Mouse (Mus musculus) embryo, embryonic 10 days (tissue): ENCODE measurements around the gene Sult2b1.

Source experiments
- DNase-seq: peaks from one replicate; pipeline ENCODE4 v3.0.0-alpha.2; 2015; ENCODE audit warnings: low spot score

The Sult2b1 gene

DNA sequence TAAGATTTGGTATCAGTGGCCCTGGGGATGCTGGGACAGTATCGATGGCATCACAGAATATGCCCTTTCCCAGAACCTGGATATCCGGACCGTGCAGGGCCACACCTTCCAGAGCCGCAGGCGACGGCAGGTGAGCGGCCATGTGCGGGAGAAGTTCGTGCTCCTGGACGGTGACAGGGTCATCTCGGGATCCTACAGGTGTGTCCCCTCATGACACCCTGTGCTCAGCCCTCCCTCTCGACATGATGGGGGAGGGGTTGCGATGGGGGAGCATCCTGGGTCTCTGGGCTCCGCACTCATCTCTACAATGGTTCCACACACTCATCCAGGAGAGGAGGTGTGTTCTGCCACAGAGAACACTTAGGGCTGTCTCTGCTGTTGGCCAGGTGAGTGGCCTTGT is 60.7 kb downstream of the Sult2b1 start:
- no peak for DNase-seq

GRCm38 (mm10) chr7:45723301-45723700 is 61.2 kb downstream of the Sult2b1 start:
- no peak for DNase-seq

- no peak for DNase-seq
Observed at GRCm38 (mm10) chr7:45722348-45722713, 62.1 kb downstream of the Sult2b1 start.

DNA sequence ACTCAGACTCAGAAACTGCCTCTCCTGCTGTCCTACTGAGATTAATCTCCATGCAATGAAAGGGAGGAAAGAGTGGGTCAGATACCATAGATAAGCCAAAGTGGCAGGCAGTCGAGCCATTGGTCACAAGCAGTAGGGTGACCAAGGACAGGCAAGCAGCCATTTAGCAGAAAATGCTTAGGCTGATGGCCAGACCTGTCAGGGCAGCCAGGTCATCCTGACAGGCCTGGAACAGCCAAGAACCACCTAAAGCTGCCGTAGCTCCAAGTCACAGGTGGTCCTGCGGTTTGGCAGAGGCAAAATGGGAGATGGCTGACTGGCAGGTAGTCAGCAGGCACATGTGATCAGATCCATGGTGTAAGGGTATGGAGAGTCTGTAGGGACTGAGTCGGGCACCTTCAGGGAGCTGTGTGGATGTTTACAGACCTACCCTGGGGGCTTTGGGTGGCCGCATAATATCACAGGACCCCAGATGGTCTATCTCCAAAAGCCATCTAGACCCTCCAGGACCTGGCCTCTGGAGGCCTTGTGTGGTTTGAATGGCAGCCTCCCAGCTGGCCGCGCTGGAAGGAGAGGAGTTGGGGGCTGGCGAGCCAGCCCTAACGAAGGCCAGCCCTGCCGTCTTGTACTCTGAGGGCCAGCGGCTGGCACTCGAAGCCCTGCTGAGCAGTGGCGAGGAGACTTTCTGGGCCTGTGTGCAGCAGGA is 62.7 kb downstream of the Sult2b1 start:
- DNase-seq, result no peak

DNA sequence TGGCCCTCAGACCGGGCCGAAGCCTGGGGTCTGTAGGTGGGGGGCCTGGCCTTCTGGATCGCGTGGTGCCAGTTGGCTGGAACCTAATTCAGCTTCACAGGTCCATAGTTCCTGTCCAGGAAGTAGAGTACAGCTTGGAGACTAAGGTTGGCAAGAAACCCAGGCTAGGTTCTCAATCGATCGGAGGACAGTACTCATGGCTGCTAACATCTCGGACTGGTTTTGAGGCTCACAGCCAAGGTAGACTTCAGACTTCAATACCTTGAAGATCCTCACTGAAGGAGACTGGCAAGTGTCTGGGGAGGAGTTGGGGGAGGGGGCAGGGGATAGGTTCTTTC is 63.3 kb downstream of the Sult2b1 start:
- DNase-seq, result no peak

GRCm38 (mm10) chr7:45720413-45721233 is 63.8 kb downstream of the Sult2b1 start, which contains the start of gene Fam83e:
Gene Fam83e, plus strand, starts transcription at chr7:45721212.
- no peak for DNase-seq

GRCm38 (mm10) chr7:45719738-45720412 is 64.6 kb downstream of the Sult2b1 start:
- no peak for DNase-seq

DNA sequence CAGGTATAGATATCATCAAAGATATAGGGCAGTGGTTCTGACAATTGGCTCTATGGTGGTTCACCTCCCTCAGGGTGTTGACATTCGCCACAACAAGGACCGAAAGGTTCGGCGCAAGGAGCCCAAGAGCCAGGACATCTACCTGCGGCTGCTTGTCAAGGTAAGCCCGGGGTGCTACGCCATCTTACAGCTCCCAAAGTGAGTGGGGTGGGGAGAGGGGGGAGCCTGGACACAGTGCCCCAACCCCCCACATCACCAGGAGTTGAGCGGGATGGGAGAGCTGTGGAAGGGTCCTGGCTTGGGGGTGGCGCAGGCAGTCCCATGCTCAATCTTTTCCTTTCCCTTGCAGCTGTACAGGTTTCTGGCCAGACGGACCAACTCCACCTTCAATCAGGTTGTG is 65.3 kb downstream of the Sult2b1 start:
- no peak for DNase-seq

DNA sequence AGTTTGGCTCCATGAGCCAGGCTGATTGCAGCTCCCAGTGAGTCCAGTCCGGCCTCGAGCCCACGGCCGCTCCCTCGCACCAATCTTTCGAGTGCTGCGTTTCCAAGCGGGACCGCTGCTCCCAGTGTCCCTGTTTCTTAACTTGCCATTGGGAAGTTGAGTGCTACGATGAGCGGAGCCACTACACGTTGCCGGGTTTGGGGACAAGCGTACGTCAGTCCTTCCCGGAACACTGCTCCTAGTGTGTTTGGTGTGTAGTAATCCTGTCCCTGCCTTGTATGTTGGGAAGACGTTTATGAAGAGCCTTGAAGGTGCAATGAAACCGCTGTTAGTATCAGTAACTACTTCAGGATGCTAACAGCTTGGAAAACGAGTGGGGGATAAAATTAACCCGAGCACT is 66.1 kb downstream of the Sult2b1 start:
- DNase-seq, result peak; percentile 37

DNA sequence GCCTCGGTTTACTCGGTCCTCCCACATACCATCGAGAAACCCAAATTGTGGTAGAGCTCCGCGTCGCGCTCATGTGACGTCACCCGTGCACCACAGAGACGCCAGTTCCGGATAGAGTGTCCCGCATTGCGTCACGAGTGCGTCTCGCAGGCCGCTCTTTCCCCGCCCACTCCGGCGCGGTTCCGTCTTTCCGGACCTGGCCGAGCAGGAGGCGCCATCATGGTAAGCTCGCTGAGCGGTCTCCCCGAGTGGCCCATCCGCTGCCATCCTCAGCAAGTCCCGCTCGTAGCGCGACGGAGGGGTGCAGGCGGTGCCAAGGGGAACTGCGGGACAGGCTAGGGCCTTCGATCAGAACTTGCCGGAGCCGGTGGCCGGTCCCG is 66.6 kb downstream of the Sult2b1 start, which contains the start of gene Sphk2:
Sphk2 (minus strand) TSS at position 85 of the 380 bp plus-strand sequence.
- DNase-seq, result peak; percentile 100

DNA sequence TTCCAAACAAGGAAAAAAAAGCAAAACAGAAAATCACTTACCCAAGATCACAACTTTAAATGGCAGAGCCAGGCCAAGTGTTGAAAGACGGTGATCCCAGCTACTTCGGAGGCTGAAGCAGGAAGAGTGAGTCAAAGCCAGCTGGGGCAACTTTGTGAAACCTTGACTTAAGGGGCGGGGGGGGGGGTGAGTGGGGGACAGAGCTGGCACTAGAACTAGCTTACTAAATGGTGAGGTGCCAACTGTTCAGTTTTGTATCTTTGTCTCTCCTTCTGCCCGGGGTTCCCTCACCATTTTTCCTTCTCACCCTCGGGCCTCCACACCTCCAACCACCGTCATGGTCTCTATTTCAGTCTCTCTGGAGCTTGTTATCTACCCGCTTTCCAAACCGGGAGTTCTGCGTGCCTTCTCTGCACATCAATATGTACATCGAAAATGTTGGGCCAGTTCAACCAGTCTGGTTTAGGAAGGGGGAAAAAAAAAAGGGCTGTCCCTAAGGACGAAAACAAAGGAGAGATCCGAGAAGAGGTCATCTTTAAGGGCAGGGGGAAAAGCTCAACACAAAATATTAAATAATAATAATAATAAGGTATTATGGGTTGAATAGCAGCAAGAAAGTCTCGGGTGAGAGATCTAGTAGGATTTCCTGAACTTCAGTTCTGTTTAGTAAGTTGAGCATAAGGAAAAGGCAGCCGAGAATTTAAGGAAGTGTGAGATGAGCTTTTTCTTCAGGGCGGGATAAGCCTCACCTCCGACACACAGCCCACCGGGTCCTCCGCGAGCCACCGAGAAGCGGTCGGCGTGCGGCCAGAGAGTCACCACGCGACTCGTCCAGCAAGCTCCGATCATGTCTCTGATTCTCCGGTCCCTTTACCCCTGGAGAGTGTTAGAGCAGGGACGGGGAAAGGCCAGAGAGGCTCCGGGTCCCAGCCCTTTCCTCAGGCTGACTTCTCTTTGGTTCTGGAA is 67.2 kb downstream of the Sult2b1 start:
- DNase-seq, result no peak

- DNase-seq, result no peak
Observed at GRCm38 (mm10) chr7:45716460-45716857, 68.0 kb downstream of the Sult2b1 start.

- DNase-seq, result no peak
Observed at GRCm38 (mm10) chr7:45715741-45716459, 68.6 kb downstream of the Sult2b1 start.

DNA sequence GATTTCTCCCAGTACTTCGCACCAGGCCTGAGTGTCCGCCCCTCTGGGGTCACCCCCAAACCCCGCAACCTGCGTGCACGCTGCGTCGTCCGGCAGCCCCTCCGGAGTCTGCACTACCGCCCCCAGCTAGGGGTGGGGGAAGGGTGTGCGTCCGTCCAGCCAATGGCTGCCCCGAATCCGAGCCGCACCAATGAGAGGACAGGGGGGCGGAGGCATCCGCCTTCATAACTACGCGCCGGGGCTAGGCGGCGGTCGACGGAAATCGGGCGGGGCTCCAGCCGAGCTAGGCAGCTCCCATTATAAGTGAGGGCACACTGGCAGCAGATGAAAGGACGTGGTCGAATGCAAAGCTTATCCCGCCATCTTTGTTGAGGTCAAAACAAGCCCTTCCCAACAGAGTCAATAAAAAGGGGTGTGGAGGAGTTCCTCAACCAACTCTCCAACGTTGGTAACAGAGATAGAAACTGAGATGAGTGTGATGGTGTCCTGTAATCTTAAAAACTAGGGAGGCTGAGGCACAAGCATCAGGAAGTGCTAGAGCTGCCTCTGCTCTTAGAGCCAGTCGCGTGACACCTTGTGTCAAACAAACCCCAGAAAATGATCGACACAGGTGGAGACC is 69.3 kb downstream of the Sult2b1 start, which contains the start of gene Rpl18:
Rpl18 (plus strand) TSS at position 368 of the 619 bp plus-strand sequence.
- DNase-seq, result peak; percentile 97

DNA sequence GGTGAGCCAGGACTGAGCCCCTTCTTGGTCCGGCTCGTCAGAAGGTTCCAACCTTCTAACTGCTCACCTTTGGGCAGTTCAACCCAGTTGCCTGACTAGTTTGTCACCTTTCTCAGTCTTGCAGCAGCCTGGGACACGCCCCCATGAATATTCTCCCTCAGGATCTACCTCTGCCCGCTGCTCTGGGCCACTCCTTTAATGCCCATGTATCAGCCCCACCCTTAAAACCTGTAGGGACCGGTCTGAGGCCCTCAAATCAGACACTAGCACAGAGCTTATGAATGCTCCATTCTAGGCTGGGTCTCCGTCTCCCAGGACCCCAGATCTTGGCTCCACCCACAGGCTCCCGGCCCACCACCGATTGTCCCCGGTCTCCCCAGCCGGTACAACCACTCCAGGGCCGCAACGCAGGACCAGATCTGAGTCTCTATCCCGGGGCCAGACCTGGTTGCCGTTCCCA is 69.8 kb downstream of the Sult2b1 start:
- DNase-seq, result no peak

DNA sequence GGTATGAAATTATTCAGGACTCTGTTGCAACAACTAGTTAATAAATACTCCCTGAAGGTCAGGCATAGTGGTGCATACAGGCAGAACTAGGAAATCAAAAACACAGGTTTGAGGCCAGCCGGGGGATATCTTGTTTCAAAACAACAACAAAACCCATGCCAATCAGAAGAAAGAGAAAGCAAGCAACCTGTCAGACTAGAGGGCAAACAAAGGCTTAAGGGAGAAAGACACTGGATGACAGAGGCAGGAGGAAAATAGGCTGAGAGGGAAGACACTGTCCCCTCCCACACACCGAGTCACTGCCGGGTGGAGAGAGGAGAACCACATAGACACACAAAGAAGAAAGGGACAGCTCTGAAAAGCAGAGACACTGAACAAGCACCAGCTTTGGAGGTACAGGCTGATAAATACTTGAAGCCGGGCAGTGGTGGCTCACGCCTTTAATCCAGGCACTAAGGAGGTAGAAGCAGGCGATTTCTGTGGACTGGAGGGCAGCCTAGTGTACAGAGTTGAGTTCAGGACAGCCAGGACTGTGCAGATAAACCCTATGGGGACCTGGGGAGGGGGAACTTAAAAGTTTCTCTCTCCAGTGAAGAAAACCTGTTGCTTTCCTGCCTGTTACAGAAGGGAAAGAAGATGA is 70.5 kb downstream of the Sult2b1 start:
- DNase-seq, result no peak

DNA sequence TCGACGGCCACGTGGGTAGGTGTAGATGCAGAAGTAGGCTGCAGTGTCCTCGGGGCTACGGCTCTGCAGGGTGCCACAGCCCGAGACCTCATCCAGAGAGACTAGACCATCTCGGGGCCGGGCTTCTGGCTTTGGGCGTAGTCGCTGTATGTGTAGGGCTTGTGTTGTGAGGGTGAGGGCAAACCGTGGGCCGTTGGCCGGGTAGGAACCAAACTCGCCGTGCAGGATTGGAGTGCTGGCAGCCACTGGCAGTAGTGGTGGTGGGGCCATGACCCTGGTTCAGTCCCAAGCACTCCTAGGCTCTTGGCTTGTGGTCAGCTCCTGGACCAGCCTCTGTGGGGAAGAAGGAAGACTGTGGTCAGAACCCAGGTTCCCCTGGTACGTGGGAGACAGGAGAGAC is 71.1 kb downstream of the Sult2b1 start:
- no peak for DNase-seq

DNA sequence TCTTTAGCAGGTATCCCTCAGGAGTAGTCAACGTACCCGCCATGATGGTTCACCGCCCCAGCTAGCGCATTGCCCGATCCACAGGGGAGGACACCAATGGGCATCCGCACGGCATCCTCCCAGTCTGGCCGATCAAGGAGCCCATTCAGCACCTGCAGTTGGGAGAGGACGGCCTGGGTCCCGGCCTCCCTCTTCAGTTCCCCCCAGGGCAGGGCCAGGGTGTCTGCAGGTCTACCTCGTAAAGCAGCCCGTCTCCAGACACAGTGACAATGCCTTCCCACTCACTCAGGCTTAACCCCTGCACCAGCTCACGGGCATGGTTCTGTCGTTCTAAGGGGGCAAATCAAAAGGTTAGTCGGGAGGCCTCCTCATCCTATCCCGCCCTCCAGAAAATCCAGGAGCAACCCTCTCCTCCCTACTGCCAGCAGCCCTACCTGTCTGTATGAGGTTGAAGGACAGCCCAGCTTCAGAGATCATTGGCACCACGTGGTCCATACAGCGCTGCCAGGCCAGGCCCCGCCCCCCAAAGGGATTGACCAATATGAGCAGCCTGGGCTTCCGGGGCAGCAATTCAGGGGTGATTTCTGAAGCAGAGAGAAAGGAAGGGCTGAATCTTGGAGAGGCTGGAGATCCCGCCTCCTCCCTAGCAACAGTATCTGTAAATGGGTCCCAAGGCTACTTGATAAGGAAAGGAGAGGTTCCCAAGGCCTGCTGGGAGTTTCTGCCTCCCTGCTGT is 72.3 kb downstream of the Sult2b1 start:
- no peak for DNase-seq

DNA sequence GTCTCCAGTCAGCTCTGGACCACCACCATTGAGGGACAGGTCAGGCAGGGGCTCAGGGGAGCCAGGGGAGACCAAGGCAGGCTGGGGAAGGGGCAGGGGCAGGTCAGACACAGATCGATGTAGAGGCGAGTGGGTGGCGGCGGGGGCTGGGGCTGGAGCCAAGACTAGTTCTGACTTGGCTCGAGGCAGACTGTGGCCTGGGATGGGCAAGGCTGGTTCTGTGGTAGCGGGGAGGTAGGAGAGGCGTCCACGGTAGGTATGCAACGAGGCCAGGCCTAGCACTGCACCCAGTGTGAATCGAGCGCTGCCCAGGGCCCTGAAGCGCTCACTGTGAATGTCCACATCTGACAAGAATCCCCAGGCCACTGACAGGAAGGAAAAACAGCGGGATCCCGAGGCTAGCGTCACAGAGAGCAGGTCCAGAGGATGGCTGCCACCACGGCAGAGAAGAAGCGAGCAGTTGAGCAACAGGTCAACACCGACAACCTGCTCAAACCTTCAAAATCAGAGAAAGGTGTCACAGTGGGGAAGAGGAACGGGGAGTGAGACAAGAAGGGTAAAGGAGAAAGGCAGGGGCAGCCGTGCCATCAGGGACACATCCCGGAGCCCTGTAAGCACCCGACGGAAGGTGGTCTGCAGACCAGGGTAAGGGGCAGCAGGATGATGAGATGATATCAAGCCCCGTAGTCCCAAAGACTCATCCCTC is 73.0 kb downstream of the Sult2b1 start:
- no peak for DNase-seq
